Mouse (Mus musculus) heart, embryonic 16.5 days (tissue): ENCODE results near the gene Slc25a29. TPM values are rescaled to one million over a fixed set of nuclear protein-coding genes. Genes with fewer than 3 reads are reported as not detected.

Experiments used
- ATAC-seq: fragments of 200-750 bp; cut with Nextera tagmentation; replicated peaks from 2 replicates; pipeline ENCODE4 v1.8.0; 2017; ENCODE audit warnings: moderate number of reproducible peaks; ENCODE audit not compliant: insufficient read depth, low FRiP score; ENCODE audit errors: extremely low read depth
- H3K27ac ChIP-seq: fragments of 300-500 bp; sonication (generic); 2 replicates; pipeline ENCODE4 v1.5.1; 2014; ENCODE audit warnings: mild to moderate bottlenecking, low read length, control low read depth, moderate library complexity
- H3K27me3 ChIP-seq: fragments of 300-500 bp; sonication (generic); 2 replicates; pipeline ENCODE4 v1.6.1; 2014; ENCODE audit warnings: low read length, mixed read lengths; ENCODE audit not compliant: control insufficient read depth, insufficient read depth
- H3K36me3 ChIP-seq: fragments of 300-500 bp; sonication (generic); 2 replicates; pipeline ENCODE4 v1.6.1; 2014; ENCODE audit not compliant: control insufficient read depth, insufficient read depth
- H3K4me1 ChIP-seq: fragments of 300-500 bp; sonication (generic); 2 replicates; pipeline ENCODE4 v1.6.1; 2014; ENCODE audit warnings: low read length, mixed read lengths; ENCODE audit not compliant: control insufficient read depth, insufficient read depth
- H3K4me2 ChIP-seq: fragments of 300-500 bp; sonication (generic); 2 replicates; pipeline ENCODE4 v1.6.1; 2014; ENCODE audit warnings: low read depth, mild to moderate bottlenecking, control low read depth, low read length
- H3K4me3 ChIP-seq: fragments of 300-500 bp; sonication (generic); 2 replicates; pipeline ENCODE4 v1.5.1; 2014; ENCODE audit warnings: mild to moderate bottlenecking, control low read depth, low read length
- H3K9ac ChIP-seq: fragments of 300-500 bp; sonication (generic); 2 replicates; pipeline ENCODE4 v1.6.1; 2014; ENCODE audit warnings: low read length, control low read depth
- H3K9me3 ChIP-seq: fragments of 300-500 bp; sonication (generic); replicated peaks from 2 replicates; pipeline ENCODE4 v1.6.1; 2016; ENCODE audit warnings: low read length; ENCODE audit not compliant: control insufficient read depth
- WGBS: fragments of 180-500 bp; shearing (Covaris S2); extraction: QIAGEN DNeasy Blood & Tissue Kit; methylation state at CpG from one replicate; pipeline ENCODE4 v1.1.7; 2014; 5-methylcytosine and 5-hydroxymethylcytosine counted together
- polyA plus RNA-seq: library from polyadenylated mRNA; unstranded; fragments of >200 nt; fragmentation: Nextera tagmentation; extraction: Ambion mirVana; gene quantifications from 2 replicates; pipeline ENCODE4 v1.2.1, GENCODE M21; 2015

The Slc25a29 gene
- polyA plus RNA-seq, 1 experiment from 2014 or later = 4.3 TPM

DNA sequence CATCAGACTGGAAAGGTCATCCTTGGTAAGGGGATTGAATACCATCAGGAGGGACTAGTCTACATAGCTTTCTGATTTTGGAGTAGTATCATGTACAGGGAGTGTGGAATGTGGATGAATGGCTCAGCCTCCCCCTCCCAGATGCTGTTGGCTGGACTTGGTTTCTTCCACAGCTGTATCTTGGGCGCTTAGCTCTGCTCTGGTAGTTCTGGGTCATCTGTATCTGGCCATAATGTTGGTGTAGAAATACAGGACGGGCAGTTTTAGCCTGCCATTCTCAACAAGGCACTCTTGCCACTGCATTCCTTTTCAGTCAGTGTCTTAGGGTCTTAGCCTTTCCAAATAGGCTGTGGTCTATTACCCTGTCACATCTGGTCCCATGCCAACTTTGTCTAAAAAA lies 34.1 kb downstream of the Slc25a29 start:
- ATAC-seq = 0 out of 2 replicates have a peak, but pooled peaks have one; percentile 20
- Histone ChIP-seq H3K27me3 (no peaks in the 10 kb centered on the region), H3K4me2 (no peak overlapping the region), H3K4me3 (no peak overlapping the region), H3K27ac (0 out of 2 replicates have a peak overlapping the region, but pooled peaks have one; percentile 2), H3K9ac (no peak overlapping the region), H3K9me3 (no peaks in the 10 kb centered on the region), H3K4me1 (peaks cover 40% of the 10 kb centered on the region), H3K36me3 (peaks cover 4% of the 10 kb centered on the region; the same call in 1 of the 2 replicates)
- 49% methylated on average over 2 of the region's 2 CpGs for WGBS

DNA sequence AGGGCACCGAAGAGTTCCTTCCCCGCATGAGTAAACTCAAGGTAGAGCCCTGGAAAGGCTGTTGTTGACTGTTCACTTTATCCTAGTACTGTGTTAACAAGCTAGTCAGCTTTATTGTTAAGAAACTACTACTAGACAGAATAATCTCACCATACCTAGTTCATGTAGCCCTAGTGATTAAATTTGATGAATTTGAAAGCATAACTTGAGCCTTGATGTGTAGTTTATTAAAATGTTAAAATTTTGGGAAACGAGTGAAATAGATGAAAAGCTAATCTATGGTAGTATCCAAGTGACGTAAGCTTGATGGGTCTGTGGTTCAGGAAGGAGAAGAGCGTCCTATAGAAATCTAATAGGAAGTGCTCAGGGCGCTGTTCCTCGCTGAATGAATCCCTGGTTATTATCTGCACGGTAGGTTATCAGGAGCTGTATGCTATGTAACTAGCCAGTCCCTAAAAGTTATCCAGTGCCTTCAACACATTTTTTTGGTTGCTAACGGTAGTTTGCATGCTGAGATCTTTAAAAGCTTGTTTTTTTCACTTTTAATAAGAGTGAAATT lies 40.6 kb downstream of the Slc25a29 start:
- no peak for ATAC-seq
- no peaks in the 10 kb centered on the region for H3K27me3 ChIP-seq
- H3K27ac ChIP-seq = peak overlapping the region; percentile 99
- peak overlapping the region; percentile 80 for H3K4me2 ChIP-seq
- H3K9me3 ChIP-seq = no peaks in the 10 kb centered on the region
- peak overlapping the region; percentile 88 for H3K9ac ChIP-seq
- H3K36me3 ChIP-seq = peaks cover 3% of the 10 kb centered on the region; the same call in 1 of the 2 replicates
- H3K4me3 ChIP-seq = peak overlapping the region; percentile 79
- H3K4me1 ChIP-seq = peaks cover 24% of the 10 kb centered on the region
- 6% methylated on average over 9 of the region's 9 CpGs for WGBS

DNA sequence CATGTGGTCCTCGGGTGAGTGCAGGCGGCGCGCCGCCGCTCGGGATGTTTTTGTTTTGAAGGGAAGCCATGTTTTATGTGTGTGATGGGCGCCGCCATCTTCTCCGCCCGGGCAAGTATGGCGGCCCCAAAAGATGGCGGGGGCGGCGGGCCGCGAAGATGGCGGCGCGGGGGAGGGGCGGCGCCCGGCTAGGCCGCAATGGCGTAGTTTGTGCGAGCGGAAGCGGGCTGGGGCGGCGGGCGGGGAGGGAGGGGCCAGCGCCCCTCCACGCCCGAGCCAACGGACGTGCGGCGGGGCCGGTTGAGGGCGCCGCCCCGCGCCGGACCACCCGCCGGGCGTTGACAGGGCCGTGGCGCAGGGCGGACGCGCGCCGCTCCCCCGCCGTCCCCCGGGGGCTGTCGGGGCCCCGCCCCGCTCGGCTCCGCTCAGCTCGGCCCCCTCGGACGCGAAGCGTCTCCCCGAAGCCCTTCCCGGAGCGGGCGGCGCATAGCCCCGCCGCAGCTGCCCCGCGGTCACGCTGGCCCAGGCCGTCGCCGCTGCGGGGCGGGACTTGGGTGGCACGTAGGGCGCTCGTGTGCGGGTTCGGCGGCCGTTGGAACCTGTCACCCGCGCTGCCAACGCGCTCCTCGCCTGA lies 41.5 kb downstream of the Slc25a29 start:
- ATAC-seq = peak; percentile 53
- under 1% methylated on average over 90 of the region's 94 CpGs for WGBS
- Histone ChIP-seq H3K27me3 (no peaks in the 10 kb centered on the region), H3K4me3 (peak overlapping the region; percentile 79), H3K27ac (peak overlapping the region; percentile 99), H3K4me1 (peaks cover 19% of the 10 kb centered on the region), H3K9me3 (no peaks in the 10 kb centered on the region), H3K4me2 (peak overlapping the region; percentile 80), H3K36me3 (peaks cover 3% of the 10 kb centered on the region; the same call in 1 of the 2 replicates), H3K9ac (peak overlapping the region; percentile 88)

GRCm38 (mm10) chr12:108793453-108793941 lies 42.2 kb downstream of the Slc25a29 start:
- no peak for ATAC-seq
- H3K9me3 ChIP-seq = no peaks in the 10 kb centered on the region
- under 1% methylated on average over 64 of the region's 71 CpGs for WGBS
- peak overlapping the region; percentile 79 for H3K4me3 ChIP-seq
- peak overlapping the region; percentile 99 for H3K27ac ChIP-seq
- H3K27me3 ChIP-seq = no peaks in the 10 kb centered on the region
- H3K4me2 ChIP-seq = peak overlapping the region; percentile 51
- H3K9ac ChIP-seq = peak overlapping the region; percentile 88
- peaks cover 3% of the 10 kb centered on the region; the same call in 1 of the 2 replicates for H3K36me3 ChIP-seq
- peaks cover 19% of the 10 kb centered on the region for H3K4me1 ChIP-seq

GRCm38 (mm10) chr12:108792546-108793452 lies 42.9 kb downstream of the Slc25a29 start, which contains the start of gene Yy1:
Gene Yy1 (plus strand): TSS chr12:108792973.
- Histone ChIP-seq H3K9ac (peak within 1 kb of the TSS; percentile 93), H3K36me3 (peaks cover 3% of the 10 kb centered on the region; the same call in 1 of the 2 replicates), H3K27me3 (no peaks in the 10 kb centered on the region), H3K4me2 (peak within 1 kb of the TSS; percentile 65), H3K27ac (peak within 1 kb of the TSS; percentile 99), H3K9me3 (no peaks in the 10 kb centered on the region), H3K4me3 (peak within 1 kb of the TSS; percentile 90), H3K4me1 (peaks cover 19% of the 10 kb centered on the region)
- under 1% methylated on average over 83 of the region's 127 CpGs for WGBS
- peak; percentile 93 for ATAC-seq

DNA sequence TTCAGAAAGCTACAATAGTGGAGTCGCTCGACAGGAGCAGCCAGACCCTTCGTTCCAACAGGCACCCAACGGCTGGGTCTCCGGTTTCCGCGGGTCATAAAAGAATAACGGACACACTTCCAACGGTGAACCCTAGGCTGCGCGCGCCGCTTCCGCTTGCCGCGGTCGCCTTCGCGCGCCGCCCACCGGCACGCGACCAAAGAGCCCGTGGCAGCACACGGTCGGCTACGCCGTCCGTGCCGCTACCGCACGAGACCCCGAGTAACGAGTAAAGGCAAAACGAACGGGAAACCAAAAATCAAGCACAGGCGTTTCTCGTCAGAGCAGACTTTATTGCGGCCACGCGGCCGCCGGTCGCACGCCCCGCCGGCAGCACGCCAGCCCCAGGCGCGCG lies 43.5 kb downstream of the Slc25a29 start:
- H3K9me3 ChIP-seq = no peaks in the 10 kb centered on the region
- peaks cover 16% of the 10 kb centered on the region for H3K4me1 ChIP-seq
- peak overlapping the region; percentile 93 for H3K9ac ChIP-seq
- H3K27ac ChIP-seq = peak overlapping the region; percentile 98
- peak; percentile 43 for ATAC-seq
- no peaks in the 10 kb centered on the region for H3K27me3 ChIP-seq
- H3K36me3 ChIP-seq = peaks cover 3% of the 10 kb centered on the region; the same call in 1 of the 2 replicates
- WGBS = under 1% methylated on average over 52 of the region's 52 CpGs
- H3K4me3 ChIP-seq = peak overlapping the region; percentile 90
- peak overlapping the region; percentile 65 for H3K4me2 ChIP-seq

GRCm38 (mm10) chr12:108787329-108787728 lies 48.4 kb downstream of the Slc25a29 start:
- Histone ChIP-seq H3K4me2 (no peak overlapping the region), H3K9me3 (peaks cover 3% of the 10 kb centered on the region; the same call in 1 of the 2 replicates), H3K27ac (no peak overlapping the region), H3K9ac (no peak overlapping the region), H3K27me3 (no peaks in the 10 kb centered on the region), H3K4me3 (no peak overlapping the region), H3K36me3 (no peaks in the 10 kb centered on the region), H3K4me1 (peaks cover 8% of the 10 kb centered on the region)
- 73% methylated on average over 2 of the region's 2 CpGs for WGBS
- no peak for ATAC-seq

DNA sequence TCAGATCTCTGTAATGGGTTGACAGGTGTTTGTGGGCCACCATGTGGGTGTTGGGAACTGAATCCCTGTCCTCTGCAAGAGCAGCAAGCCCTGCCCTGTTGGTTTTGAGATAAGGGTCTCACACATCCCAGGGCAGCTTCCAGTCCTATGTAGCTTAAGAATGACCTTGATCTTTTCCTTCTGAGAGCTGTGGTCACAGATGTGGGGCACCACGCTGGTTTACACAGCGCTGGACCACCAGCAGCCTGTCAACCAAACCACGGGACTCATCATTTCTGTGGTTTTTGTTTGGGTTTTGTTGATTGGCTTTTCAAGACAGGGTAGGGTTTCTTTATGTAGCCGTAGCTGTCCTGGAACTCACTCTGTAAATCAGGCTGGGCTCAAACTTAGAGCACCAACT lies 50.5 kb downstream of the Slc25a29 start:
- H3K4me1 ChIP-seq = no peaks in the 10 kb centered on the region
- H3K9me3 ChIP-seq = peaks cover 3% of the 10 kb centered on the region; the same call in 1 of the 2 replicates
- H3K36me3 ChIP-seq = no peaks in the 10 kb centered on the region
- H3K9ac ChIP-seq = no peak overlapping the region
- H3K27me3 ChIP-seq = no peaks in the 10 kb centered on the region
- H3K4me3 ChIP-seq = no peak overlapping the region
- no peak overlapping the region for H3K4me2 ChIP-seq
- H3K27ac ChIP-seq = no peak overlapping the region
- ATAC-seq = no peak
- 83% methylated on average over 4 of the region's 4 CpGs for WGBS
